Mouse (Mus musculus): ENCODE measurements around the gene Cby3.

GRCm38 (mm10) chr11:50379023-50379752 is 24.9 kb downstream of the Cby3 start:
- TF ChIP-seq EP300 (IDR thresholded peaks at IDR 0.05; ENCODE audit: insufficient read depth, low read depth, low read length) (no peak), POLR2A (IDR thresholded peaks at IDR 0.05; ENCODE audit: insufficient read depth, low read length) (no peak)
